Mouse (Mus musculus): ENCODE data around the gene Spaca3. TPM values are rescaled to one million over a fixed set of nuclear protein-coding genes. Genes with fewer than 3 reads are reported as not detected.

The Spaca3 gene
- not detected in 2 replicates for polyA plus RNA-seq (2021; fragmentation: Nextera tagmentation)
- long read RNA-seq, experiment 1: 0 reads
- long read RNA-seq, experiment 2: 0 reads

DNA sequence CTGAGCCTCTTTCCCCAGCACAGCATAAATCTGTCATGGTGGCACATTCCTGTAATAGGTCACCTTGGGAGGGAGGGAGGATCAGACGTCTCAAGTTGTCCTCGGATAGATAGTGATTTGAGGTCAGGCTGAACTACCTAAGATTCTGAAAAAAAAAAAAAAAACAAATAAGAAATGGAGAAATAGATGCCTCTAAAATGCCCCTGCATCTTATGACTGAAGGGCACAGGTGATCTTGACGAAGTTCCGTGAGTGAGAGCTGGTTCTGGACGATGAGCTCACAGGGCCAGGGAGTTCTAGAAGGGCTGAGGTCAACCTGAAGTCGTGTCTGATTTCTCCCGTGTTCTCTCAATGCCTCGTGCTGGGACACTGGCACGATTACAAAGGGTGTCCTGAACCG is at the start of gene Spaca3:
Spaca3 (plus strand) TSS at position 301 of the 400 bp plus-strand sequence.

GRCm38 (mm10) chr11:80809993-80810821 is 48.0 kb upstream of the Spaca3 start, which contains the start of gene Tmem98:
Gene Tmem98 (plus strand): TSS chr11:80810175.

Other genes with a start within 250 kb of the Spaca3 start
- 3.5 and 4.0 TPM in 2 replicates for gene Myo1d, start 78.3 kb upstream of the Spaca3 start, polyA plus RNA-seq (2021; fragmentation: Nextera tagmentation)
- gene Tmem98, start 48.2 kb upstream of the Spaca3 start, polyA plus RNA-seq (2021; fragmentation: Nextera tagmentation): 43.7 and 74.8 TPM in 2 replicates